Mouse (Mus musculus) urinary bladder, adult 2 months (tissue): ENCODE measurements around the gene Bloc1s4. TPM values are rescaled to one million over a fixed set of nuclear protein-coding genes. Genes with fewer than 3 reads are reported as not detected.

ENCODE experiments used
- DNase-seq: peaks from one replicate; pipeline ENCODE4 v3.0.0; 2022; ENCODE audit warnings: low spot score
- polyA plus RNA-seq: library from polyadenylated mRNA; depleted of rRNA; stranded (reverse); fragments of >200 nt; gene quantifications from 2 replicates; pipeline ENCODE4 v1.2.3, GENCODE M21; 2012; rRNA removed

The Bloc1s4 gene
- polyA plus RNA-seq, result 19.0 and 26.2 TPM in 2 replicates

GRCm38 (mm10) chr5:36748536-36749061, at the start of gene Bloc1s4:
Bloc1s4 (minus strand) TSS chr5:36748650.
- DNase-seq, result peak; percentile 88

GRCm38 (mm10) chr5:36797291-36797690, 48.8 kb upstream of the Bloc1s4 start:
- DNase-seq, result no peak

- peak; percentile 94 for DNase-seq
These were observed 48.0 kb upstream of the Bloc1s4 start, which contains the start of gene Mrfap1 for GRCm38 (mm10) chr5:36796296-36797014. Mrfap1 (minus strand) TSS chr5:36796772.

GRCm38 (mm10) chr5:36795647-36796295, 47.3 kb upstream of the Bloc1s4 start:
- peak; percentile 62 for DNase-seq

- DNase-seq, result no peak
These were observed 43.4 kb upstream of the Bloc1s4 start for GRCm38 (mm10) chr5:36791861-36792260.

- DNase-seq, result no peak
These were observed 37.6 kb upstream of the Bloc1s4 start for GRCm38 (mm10) chr5:36786052-36786451.

- no peak for DNase-seq
These were observed 31.1 kb upstream of the Bloc1s4 start for GRCm38 (mm10) chr5:36779512-36779911.

GRCm38 (mm10) chr5:36778901-36779300, 30.5 kb upstream of the Bloc1s4 start:
- no peak for DNase-seq

- DNase-seq, result no peak
These were observed 28.7 kb upstream of the Bloc1s4 start for GRCm38 (mm10) chr5:36777186-36777585.

GRCm38 (mm10) chr5:36776021-36776575, 27.6 kb upstream of the Bloc1s4 start:
- no peak for DNase-seq

- no peak for DNase-seq
These were observed 26.9 kb upstream of the Bloc1s4 start for GRCm38 (mm10) chr5:36775317-36775716.

- no peak for DNase-seq
These were observed 24.1 kb upstream of the Bloc1s4 start for GRCm38 (mm10) chr5:36772586-36772985.

- DNase-seq, result no peak
These were observed 21.2 kb upstream of the Bloc1s4 start for GRCm38 (mm10) chr5:36769603-36770002.

- DNase-seq, result no peak
These were observed 18.7 kb upstream of the Bloc1s4 start for GRCm38 (mm10) chr5:36766958-36767703.

GRCm38 (mm10) chr5:36759848-36760247, 11.4 kb upstream of the Bloc1s4 start:
- DNase-seq, result no peak

GRCm38 (mm10) chr5:36757033-36757432, 8.6 kb upstream of the Bloc1s4 start:
- DNase-seq, result no peak

- DNase-seq, result no peak
These were observed 1.9 kb upstream of the Bloc1s4 start for GRCm38 (mm10) chr5:36750119-36751078.

GRCm38 (mm10) chr5:36747794-36748535, 485 bp downstream of the Bloc1s4 start:
- no peak for DNase-seq

GRCm38 (mm10) chr5:36747071-36747470, 1.4 kb downstream of the Bloc1s4 start:
- no peak for DNase-seq
